Mouse (Mus musculus): ENCODE measurements around the gene Fads3. TPM values are rescaled to one million over a fixed set of nuclear protein-coding genes. Genes with fewer than 3 reads are reported as not detected.

Fads3 gene
- polyA plus RNA-seq, 1 experiment from 2014 or later: 22.3 TPM

GRCm38 (mm10) chr19:10023304-10023758, 18.0 kb upstream of the Fads3 start:
- H3K4me2 ChIP-seq: no peak overlapping the region

GRCm38 (mm10) chr19:10025169-10025875, 16.0 kb upstream of the Fads3 start:
- peaks cover 47% of the 10 kb centered on the region for H3K4me1 ChIP-seq
- peak overlapping the region; percentile 6; the same call in 1 of the 2 replicates for H3K4me2 ChIP-seq
- 17% methylated on average over 8 of the region's 8 CpGs for WGBS
- no peak overlapping the region for H3K9ac ChIP-seq
- H3K27me3 ChIP-seq: no peaks in the 10 kb centered on the region
- peak; percentile 50 for ATAC-seq (replicated peaks; ENCODE audit: low FRiP score)
- H3K36me3 ChIP-seq: peaks cover 31% of the 10 kb centered on the region
- no peak overlapping the region for H3K4me3 ChIP-seq (replicated peaks)
- no peaks in the 10 kb centered on the region for H3K9me3 ChIP-seq (replicated peaks)
- peak overlapping the region; percentile 82 for H3K27ac ChIP-seq

More at GRCm38 (mm10) chr19:10023304-10023758, 18.0 kb upstream of the Fads3 start:
- 58% methylated on average over 9 of the region's 9 CpGs for WGBS
- Histone ChIP-seq H3K9ac (0 out of 2 replicates have a peak overlapping the region, but pooled peaks have one; percentile 10), H3K36me3 (peaks cover 15% of the 10 kb centered on the region), H3K9me3 (replicated peaks) (no peaks in the 10 kb centered on the region), H3K27me3 (no peaks in the 10 kb centered on the region), H3K4me1 (peaks cover 65% of the 10 kb centered on the region), H3K4me3 (replicated peaks) (no peak overlapping the region), H3K27ac (peak overlapping the region; percentile 84)
- ATAC-seq (replicated peaks; ENCODE audit: low FRiP score): peak; percentile 12; the same call in 1 of the 2 replicates

- Histone ChIP-seq H3K36me3 (peaks cover 35% of the 10 kb centered on the region), H3K4me1 (peaks cover 15% of the 10 kb centered on the region), H3K4me3 (replicated peaks) (no peak overlapping the region), H3K27ac (no peak overlapping the region), H3K9ac (no peak overlapping the region), H3K9me3 (replicated peaks) (no peaks in the 10 kb centered on the region), H3K4me2 (no peak overlapping the region), H3K27me3 (no peaks in the 10 kb centered on the region)
- ATAC-seq (replicated peaks; ENCODE audit: low FRiP score): no peak
- WGBS: 79% methylated on average over 2 of the region's 2 CpGs
Observed at GRCm38 (mm10) chr19:10029746-10030145, 11.6 kb upstream of the Fads3 start.

GRCm38 (mm10) chr19:10033211-10033973, 8.0 kb upstream of the Fads3 start:
- H3K4me3 ChIP-seq (replicated peaks): no peak overlapping the region
- H3K4me2 ChIP-seq: no peak overlapping the region
- H3K4me1 ChIP-seq: peaks cover 16% of the 10 kb centered on the region
- no peaks in the 10 kb centered on the region for H3K27me3 ChIP-seq
- H3K9me3 ChIP-seq (replicated peaks): no peaks in the 10 kb centered on the region
- 44% methylated on average over 8 of the region's 8 CpGs for WGBS
- no peak overlapping the region for H3K9ac ChIP-seq
- no peak overlapping the region for H3K27ac ChIP-seq
- peaks cover 19% of the 10 kb centered on the region for H3K36me3 ChIP-seq
- no peak for ATAC-seq (replicated peaks; ENCODE audit: low FRiP score)

GRCm38 (mm10) chr19:10034356-10034755, 7.0 kb upstream of the Fads3 start:
- Histone ChIP-seq H3K36me3 (peaks cover 12% of the 10 kb centered on the region; the same call in 1 of the 2 replicates), H3K9me3 (replicated peaks) (no peaks in the 10 kb centered on the region), H3K4me1 (peaks cover 26% of the 10 kb centered on the region), H3K4me2 (no peak overlapping the region), H3K27ac (no peak overlapping the region), H3K4me3 (replicated peaks) (no peak overlapping the region), H3K9ac (no peak overlapping the region), H3K27me3 (no peaks in the 10 kb centered on the region)
- 80% methylated on average over 5 of the region's 5 CpGs for WGBS
- no peak for ATAC-seq (replicated peaks; ENCODE audit: low FRiP score)

- Histone ChIP-seq H3K4me1 (peaks cover 29% of the 10 kb centered on the region), H3K27me3 (no peaks in the 10 kb centered on the region), H3K4me3 (replicated peaks) (no peak overlapping the region), H3K9me3 (replicated peaks) (no peaks in the 10 kb centered on the region), H3K27ac (no peak overlapping the region), H3K4me2 (no peak overlapping the region), H3K36me3 (peaks cover 8% of the 10 kb centered on the region; the same call in 1 of the 2 replicates), H3K9ac (no peak overlapping the region)
- WGBS: 61% methylated on average over 8 of the region's 8 CpGs
- ATAC-seq (replicated peaks; ENCODE audit: low FRiP score): peak; percentile 68
Observed at GRCm38 (mm10) chr19:10034785-10035447, 6.5 kb upstream of the Fads3 start.

- H3K9me3 ChIP-seq (replicated peaks): no peaks in the 10 kb centered on the region
- H3K9ac ChIP-seq: no peak overlapping the region
- H3K36me3 ChIP-seq: no peaks in the 10 kb centered on the region
- no peaks in the 10 kb centered on the region for H3K27me3 ChIP-seq
- ATAC-seq (replicated peaks; ENCODE audit: low FRiP score): no peak
- H3K4me3 ChIP-seq (replicated peaks): no peak overlapping the region
- no peak overlapping the region for H3K4me2 ChIP-seq
- H3K27ac ChIP-seq: no peak overlapping the region
- 38% methylated on average over 2 of the region's 2 CpGs for WGBS
- H3K4me1 ChIP-seq: peaks cover 45% of the 10 kb centered on the region
Observed at GRCm38 (mm10) chr19:10037534-10037933, 3.8 kb upstream of the Fads3 start.

GRCm38 (mm10) chr19:10038364-10038763, 3.0 kb upstream of the Fads3 start:
- Histone ChIP-seq H3K9me3 (replicated peaks) (no peaks in the 10 kb centered on the region), H3K27me3 (no peaks in the 10 kb centered on the region), H3K27ac (peak overlapping the region; percentile 67), H3K4me1 (peaks cover 53% of the 10 kb centered on the region), H3K4me2 (no peak overlapping the region), H3K9ac (no peak overlapping the region), H3K36me3 (no peaks in the 10 kb centered on the region), H3K4me3 (replicated peaks) (no peak overlapping the region)
- no peak for ATAC-seq (replicated peaks; ENCODE audit: low FRiP score)
- 83% methylated on average over 3 of the region's 3 CpGs for WGBS

GRCm38 (mm10) chr19:10038910-10039309, 2.5 kb upstream of the Fads3 start:
- WGBS: 10% methylated on average over 3 of the region's 3 CpGs
- Histone ChIP-seq H3K4me1 (peaks cover 58% of the 10 kb centered on the region), H3K9me3 (replicated peaks) (no peaks in the 10 kb centered on the region), H3K4me3 (replicated peaks) (no peak overlapping the region), H3K4me2 (0 out of 2 replicates have a peak overlapping the region, but pooled peaks have one; percentile 10), H3K9ac (no peak overlapping the region), H3K36me3 (no peaks in the 10 kb centered on the region), H3K27ac (peak overlapping the region; percentile 67), H3K27me3 (no peaks in the 10 kb centered on the region)
- no peak for ATAC-seq (replicated peaks; ENCODE audit: low FRiP score)

GRCm38 (mm10) chr19:10039615-10040014, 1.8 kb upstream of the Fads3 start:
- Histone ChIP-seq H3K4me2 (no peak overlapping the region), H3K27ac (no peak overlapping the region), H3K27me3 (no peaks in the 10 kb centered on the region), H3K4me1 (peaks cover 58% of the 10 kb centered on the region), H3K36me3 (no peaks in the 10 kb centered on the region), H3K9me3 (replicated peaks) (no peaks in the 10 kb centered on the region), H3K9ac (no peak overlapping the region), H3K4me3 (replicated peaks) (no peak overlapping the region)
- no peak for ATAC-seq (replicated peaks; ENCODE audit: low FRiP score)
- 85% methylated on average over 2 of the region's 2 CpGs for WGBS

GRCm38 (mm10) chr19:10040866-10041387, 442 bp upstream of the Fads3 start:
- H3K4me3 ChIP-seq (replicated peaks): peak overlapping the region; percentile 59

More at GRCm38 (mm10) chr19:10040866-10041387, 442 bp upstream of the Fads3 start:
- no peaks in the 10 kb centered on the region for H3K27me3 ChIP-seq
- no peaks in the 10 kb centered on the region for H3K9me3 ChIP-seq (replicated peaks)
- peak overlapping the region; percentile 94 for H3K4me2 ChIP-seq
- H3K9ac ChIP-seq: peak overlapping the region; percentile 44
- WGBS: 6% methylated on average over 20 of the region's 20 CpGs
- no peak for ATAC-seq (replicated peaks; ENCODE audit: low FRiP score)
- H3K36me3 ChIP-seq: no peaks in the 10 kb centered on the region
- H3K27ac ChIP-seq: peak overlapping the region; percentile 14; the same call in 1 of the 2 replicates
- peaks cover 53% of the 10 kb centered on the region for H3K4me1 ChIP-seq

Data from kidney, embryonic 15.5 days (tissue).